Mouse (Mus musculus): ENCODE measurements at regions not wholly inside any gene's neighbourhood (a gene's known extent, or its start where the extent isn't known, plus 50 kb on each side); places are given as distances from the start of the nearest gene placed in this dataset.

DNA sequence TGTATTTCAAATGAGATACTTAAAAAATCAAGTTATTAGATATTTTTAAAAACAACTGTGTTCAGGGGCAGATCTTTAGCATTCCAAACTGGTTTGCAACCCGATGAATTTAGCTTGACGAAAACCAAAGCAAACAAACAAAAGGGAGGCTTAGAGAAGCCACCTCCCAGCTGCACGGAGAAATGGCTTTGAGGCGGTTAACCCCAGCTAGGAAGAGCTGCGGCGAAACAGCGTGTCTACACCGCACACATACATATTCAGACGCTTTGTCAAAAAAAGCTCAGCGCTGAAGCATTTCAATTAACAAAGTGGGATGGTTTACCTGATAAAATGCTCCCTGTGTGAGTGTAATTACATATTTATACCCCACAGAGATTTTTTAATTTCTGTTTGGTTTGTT is 123.0 kb upstream of the Ap5m1 start:
- DNase-seq: no peak
- intact Hi-C loops (cut with DNase I): no loop called here

DNA sequence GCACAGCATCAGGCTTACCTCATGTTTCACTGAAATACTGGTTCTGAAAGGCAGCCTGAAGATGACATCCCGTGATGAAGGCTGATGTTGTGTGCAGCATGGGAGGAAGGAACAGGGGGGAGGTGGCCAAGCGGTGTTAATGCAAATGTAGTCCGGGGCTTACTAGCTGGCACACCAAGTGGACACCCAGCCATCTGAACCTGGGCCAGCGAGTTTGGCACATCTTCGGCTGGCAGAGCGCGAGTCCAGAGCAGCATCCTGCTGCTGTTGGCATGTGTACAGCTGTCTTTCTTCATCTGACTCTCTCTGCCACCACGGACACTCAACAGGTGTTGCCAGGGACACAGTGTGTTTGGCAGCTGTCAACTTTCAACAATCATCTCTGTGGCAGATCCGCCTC is 135.0 kb upstream of the Ap5m1 start:
- intact Hi-C loops (cut with DNase I): no loop called here
- DNase-seq: peak in 1 of 2 experiments; percentile 6

DNA sequence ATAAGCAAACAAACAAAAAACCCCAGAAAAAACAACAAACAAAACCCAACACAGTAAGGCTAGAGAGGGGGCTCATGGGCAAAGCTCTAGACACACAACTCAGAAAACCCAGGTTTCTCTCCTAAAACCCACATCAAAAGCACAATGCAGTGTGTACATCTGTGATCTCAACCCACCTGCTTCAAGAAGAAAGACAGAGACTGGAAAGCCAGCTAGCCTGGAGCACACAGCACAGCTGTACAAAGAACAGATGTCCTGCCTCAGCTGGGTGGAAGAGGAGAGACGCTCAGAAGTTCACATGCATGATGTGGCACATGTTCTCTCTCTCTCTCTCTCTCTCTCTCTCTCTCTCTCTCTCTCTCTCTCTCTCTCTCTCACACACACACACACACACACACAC is 140.0 kb upstream of the Ap5m1 start:
- intact Hi-C loops (cut with DNase I): no loop called here
- DNase-seq: no peak

DNA sequence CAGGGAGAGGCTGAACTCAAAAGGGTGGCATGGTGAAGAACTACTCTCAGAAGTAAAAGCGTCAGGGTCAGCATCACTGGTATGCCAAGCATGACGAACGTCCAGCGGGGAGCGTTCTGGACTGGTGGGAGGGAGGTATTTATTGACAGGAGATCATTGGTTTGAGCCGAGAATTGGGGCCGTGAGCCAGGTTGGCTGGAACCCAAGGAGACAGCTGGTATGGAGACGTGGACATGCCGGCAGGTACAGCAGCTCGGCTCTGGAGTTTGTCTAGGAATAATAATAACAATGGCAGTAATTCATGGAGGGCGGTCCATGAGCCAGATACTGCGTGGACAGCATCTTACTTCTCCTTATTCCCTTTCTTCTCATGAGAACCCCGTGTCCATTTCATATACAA is 156.5 kb upstream of the Ap5m1 start:
- DNase-seq: no peak
- intact Hi-C loops (cut with DNase I): no loop called here

DNA sequence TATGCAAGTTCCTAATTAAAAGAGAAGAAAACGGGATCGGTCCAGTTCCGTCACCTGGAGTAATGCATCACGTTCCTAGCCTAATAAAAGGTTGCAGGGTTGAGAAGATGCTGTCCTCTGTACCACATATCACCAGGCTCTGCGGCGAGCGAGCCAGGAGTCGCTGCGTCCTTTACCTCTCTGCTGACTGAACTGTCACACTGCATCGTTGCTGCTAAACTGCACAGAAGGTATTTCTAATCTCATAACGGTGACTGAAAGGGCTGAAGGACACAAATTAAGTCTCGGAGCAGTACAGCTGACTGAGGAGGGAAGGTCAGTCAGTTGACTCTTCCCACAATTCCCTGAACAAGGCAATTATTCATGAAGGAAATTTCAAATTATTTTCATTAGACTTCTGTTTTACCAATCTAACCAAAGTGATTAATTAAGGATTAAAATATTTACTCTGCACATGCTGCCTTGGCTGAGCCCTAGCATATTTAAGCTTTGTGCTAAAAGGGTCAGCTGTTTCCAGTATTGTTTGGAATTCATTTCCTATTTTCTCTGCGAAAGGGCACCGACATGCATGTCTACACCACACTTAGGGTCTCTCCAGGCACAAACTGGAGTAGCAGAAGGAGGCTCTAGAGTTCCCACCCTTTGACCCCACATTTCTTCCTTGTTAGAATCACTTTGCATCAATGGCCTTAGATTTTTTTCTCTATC is 157.8 kb upstream of the Ap5m1 start:
- DNase-seq: no peak
- intact Hi-C loops (cut with DNase I): no loop called here

DNA sequence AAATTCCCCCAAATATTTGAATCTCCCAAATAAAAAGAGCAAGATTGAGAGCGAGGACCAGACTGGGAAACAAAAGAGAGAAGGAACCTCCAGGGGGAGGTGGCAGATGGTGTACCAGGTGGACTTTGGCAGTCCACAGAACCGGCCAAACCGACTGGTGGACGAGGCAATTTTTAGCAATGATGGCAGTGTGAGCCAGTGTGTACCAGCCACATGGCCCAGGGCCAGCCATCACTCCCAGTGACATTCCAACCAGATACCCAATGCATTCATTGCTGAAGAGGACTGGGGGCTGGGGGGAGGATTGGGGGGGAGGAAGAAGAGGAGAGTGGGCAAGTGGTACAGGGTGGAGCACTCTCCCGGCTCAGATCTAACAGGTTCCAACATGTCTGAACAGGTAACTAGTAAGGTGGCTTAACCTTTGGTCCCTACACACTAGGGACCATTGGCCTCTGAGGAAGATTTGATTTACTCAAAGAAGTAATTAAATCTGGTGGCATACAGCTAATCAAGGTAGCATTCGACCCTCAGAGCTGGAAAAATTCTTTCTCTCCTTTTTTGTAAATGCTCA is 158.4 kb upstream of the Ap5m1 start:
- intact Hi-C loops (cut with DNase I): no loop called here
- DNase-seq: no peak

DNA sequence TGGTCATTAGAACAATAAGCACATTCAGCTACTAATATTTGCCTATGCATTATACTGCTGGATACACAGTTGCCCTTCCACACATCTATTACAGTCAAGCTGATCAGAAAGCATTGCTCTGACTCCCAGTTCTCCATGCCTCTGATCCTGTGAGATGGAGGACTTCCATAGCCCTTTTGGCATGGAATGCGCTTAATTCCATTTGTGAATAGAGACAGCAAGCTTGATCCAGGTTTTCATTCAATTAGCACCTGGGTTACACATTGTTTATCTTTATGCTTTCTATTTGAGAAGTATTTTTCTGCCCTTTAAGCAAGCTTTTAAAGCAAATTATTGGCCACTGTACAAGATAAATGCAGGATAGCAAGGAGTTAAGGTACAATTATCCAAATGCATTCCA is 158.9 kb upstream of the Ap5m1 start:
- no peak for DNase-seq
- intact Hi-C loops (cut with DNase I): no loop called here

DNA sequence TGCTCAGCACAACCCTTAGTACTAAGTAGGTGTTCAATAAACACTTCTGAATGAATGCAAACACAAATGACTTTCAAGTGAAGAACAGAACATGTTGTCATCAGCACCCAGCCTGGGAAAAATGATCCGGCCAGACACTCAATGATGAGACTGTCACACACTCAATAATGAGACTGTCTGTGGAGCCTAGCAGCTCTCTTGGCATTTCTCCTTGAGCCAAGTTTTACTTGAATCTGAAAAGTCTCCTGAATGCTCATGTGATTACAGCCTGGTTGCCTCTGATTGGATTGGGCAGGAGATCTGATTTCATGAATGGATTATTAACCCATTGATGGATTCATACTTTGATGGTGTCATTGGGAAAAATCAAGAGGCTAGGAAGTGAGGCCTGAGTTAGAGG is 161.3 kb upstream of the Ap5m1 start:
- intact Hi-C loops (cut with DNase I): no loop called here
- no peak for DNase-seq

DNA sequence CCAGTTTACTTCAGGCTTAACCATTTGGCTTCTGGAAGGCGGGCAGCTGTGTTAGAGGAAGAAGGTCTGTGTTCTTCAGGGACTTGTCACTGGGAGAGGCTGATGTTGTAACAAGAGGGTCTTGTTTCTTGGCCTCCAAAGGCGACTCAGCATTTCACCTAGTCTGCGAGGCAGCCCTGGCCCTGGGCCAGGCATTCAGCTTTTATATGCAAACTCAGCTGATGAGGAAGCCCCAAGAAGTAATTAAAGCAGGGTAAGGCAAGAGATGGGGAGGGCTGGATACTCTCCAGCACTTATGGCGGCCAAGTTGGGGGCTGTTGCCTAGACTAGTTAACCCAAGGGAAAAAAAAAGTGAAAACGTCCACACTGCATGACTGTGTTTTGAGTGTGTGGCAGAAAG is 162.4 kb upstream of the Ap5m1 start:
- intact Hi-C loops (cut with DNase I): no loop called here
- no peak for DNase-seq

DNA sequence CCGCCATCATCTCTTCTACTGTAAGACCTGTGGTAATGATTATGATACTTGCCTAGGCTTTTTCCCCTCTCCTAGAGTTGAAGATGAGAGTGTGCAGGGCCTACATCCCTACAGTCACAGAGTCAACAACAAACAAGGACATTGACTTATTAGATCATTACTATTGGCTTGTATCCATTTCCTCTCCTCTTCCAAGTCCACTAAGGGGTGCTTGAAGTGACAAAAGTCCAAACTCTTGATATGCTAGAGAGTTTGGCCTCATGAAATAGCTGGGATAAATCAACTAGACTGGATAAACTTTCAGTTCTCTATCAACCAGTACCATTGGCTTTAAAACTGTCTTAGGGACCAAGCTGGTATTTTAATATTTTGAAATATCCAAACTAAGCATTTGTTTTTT is 165.7 kb upstream of the Ap5m1 start:
- DNase-seq: no peak
- intact Hi-C loops (cut with DNase I): no loop called here

DNA sequence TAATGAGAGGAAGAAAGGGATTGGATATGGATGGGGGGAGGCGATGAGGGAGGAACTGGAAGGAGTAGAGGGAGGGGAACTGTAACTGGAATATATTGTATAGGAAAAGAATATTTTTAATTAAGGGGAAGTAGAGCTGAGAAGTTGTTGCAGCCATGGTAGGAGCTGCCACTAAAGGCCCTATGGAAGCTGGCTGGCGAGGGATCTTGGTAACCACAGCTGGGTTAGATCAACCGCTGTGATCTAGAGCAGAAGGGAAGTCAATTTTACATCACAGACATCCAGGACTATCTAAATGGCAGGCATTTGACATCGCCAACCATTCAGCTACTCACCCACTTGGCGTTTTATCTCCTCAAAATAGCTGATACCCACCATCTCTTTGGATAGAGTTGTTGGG is 168.8 kb upstream of the Ap5m1 start:
- intact Hi-C loops (cut with DNase I): no loop called here
- DNase-seq: no peak

DNA sequence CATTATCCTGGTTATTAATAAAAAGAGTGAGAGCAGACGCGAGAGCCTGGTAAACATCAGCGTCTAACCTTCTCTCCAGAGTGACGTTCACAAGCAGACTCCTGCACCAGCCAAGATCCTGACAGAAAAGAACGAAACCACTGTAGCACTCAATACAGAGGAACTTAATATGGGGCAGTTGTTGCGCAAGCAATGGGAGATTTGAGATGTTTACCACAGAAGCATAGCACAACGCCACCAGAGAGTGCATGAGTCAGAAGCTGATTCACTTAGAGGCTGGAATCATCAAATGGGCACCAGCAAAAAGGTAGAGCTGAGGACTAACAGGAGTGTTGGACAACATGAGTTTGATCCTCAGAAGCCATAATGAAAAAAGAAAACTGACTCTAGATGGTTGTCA is 169.7 kb upstream of the Ap5m1 start:
- intact Hi-C loops (cut with DNase I): no loop called here
- peak in 1 of 2 experiments; percentile 4 for DNase-seq

DNA sequence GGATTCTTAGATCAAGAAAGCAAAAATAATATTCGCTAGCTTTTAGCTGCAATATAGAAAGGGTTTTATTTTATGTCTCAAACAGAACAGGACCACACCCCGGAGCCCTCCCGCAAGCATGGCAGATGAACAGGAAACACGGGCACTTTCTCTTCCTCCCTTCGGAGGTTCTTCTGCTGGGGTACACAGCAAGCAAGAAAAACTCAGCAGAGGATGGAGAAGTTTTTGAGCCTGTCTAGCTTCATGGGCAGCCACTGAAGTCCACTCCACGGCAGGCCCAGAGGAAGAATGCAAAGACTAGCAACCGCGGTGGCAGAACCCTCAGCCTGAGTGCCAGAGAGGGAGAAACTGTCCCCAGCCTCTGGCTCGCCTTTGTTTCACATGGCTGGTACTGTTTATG is 174.7 kb upstream of the Ap5m1 start:
- intact Hi-C loops (cut with DNase I): no loop called here
- DNase-seq: no peak

DNA sequence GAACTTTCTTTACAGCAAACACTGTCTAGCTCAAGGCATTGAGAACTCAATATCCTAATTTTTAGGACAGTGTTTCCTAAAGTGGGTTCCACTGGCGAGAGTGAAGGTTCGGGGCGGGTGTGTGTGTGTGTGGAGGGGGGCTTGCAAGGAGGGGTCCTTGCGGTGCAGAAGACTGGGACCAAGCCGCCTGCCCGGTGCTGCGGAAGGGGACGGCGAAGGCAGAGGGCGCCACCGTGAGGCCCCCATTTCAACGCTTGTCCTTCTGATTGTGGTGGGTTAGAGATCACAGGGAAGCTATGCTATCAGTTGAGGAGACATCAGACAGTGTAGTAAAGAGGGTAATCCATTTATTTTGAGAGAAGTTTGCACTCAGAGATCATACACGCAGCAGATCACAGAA is 176.9 kb upstream of the Ap5m1 start:
- intact Hi-C loops (cut with DNase I): no loop called here
- peak in 1 of 2 experiments; percentile 2 for DNase-seq

DNA sequence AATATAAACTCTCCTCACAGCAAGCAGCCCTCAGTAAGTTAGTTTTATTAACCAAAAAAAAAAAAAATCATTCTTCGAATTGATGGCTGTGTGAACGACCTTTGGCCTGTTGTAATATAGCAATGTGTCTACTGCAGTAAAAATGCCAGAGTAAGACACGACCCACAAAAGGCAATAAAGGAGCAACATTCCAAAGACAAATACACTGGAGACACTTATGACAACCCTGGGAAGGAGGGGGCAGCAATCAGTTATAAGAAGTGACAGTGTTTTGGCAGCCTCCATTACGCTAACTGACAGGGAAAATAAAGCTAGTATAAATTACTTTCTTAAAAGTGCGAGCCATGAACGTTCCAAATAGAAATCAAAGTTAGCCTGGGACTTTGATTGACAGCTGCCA is 185.9 kb upstream of the Ap5m1 start:
- intact Hi-C loops (cut with DNase I): no loop called here
- DNase-seq: no peak

DNA sequence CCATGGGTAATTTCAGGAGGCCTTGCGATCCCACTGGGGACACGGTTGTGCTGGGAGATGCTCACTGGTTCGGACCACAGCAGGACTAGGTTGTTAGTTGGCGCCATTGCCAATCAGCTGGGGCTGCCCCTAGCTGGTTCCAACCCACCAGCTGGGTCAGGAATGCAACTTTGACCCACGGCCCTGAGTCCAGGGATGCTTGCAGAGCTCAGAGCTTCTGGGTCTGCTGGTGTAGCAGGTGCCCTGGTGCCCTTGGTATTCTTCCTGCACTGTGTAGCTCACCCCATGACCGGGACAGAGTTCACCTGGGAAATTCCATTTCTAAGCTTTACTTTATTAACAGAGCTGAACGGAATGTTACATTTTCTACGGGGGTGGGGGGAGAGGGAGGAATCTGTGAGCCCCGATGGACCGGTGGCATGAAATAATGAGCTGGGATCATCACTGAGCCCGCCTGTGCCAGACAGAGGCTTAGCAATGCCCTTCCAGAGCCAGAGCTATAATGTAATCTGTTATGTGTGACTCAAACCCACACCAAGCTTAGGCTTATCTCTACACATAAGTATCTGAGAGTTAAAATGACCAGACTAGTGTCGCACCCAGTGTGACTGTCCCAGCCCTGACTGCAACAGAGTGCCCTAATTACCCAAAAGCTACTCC is 187.8 kb upstream of the Ap5m1 start:
- no peak for DNase-seq
- intact Hi-C loops (cut with DNase I): no loop called here

DNA sequence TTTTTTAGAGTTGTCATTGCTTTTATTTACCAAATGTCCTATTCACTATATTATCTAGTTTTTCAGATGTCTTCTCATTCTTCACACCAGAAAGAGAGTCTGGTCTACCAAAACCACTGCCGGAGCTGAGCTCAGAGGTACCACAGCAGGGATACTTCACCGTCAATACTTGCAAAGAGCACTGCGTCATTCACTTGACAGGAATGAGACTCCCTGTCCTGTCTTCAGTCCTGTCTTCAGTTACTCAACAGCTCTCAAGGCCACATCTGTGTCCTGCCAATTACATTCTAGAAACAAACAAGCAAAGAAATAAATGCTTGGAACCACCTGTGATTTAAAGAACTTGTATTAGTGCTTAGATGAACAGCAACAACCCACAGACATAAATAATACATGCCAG is 194.6 kb upstream of the Ap5m1 start:
- DNase-seq: no peak

DNA sequence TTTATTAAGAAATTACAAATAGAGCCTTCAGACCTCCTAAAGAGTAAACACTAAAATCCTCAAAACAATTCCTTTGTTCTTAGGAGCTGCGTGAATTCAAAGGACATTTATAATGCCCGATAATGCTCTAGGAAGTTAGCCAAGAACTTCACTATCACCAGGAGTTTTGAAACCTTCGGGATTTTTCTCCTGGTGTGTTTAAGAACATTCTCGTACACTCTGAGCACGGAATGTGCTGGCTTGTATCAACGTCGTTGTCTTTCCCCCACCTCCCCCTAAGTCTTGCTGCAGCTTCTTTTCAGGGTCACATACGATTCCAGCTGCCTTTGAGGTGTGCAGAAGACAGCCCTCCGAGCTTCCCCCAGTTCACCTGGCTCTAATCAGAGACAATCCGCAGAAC is 195.9 kb upstream of the Ap5m1 start:
- intact Hi-C loops (cut with DNase I): no loop called here
- no peak for DNase-seq

More for the DNA sequence above, 194.6 kb upstream of the Ap5m1 start:
- intact Hi-C loops (cut with DNase I): no loop called here

DNA sequence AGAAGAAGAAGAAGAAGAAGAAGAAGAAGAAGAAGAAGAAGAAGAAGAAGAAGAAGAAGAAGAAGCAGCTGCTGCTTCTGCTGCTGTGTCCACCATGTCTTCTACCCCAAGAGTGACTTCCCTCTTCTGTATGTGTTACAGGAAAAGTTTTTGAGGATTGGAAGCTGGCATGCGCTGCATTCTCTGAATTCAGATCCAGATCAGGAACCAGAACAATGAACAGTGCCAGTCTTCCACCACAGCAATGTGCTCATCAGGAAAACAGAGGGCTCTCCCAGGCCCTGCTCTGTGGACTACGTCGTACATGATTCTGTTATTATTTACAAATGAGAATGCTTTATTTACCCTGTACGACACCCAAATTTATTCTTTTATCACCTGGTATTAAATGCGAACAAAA is 181.8 kb upstream of the Otx2 start:
- intact Hi-C loops (cut with DNase I): no loop called here
- DNase-seq: no peak

DNA sequence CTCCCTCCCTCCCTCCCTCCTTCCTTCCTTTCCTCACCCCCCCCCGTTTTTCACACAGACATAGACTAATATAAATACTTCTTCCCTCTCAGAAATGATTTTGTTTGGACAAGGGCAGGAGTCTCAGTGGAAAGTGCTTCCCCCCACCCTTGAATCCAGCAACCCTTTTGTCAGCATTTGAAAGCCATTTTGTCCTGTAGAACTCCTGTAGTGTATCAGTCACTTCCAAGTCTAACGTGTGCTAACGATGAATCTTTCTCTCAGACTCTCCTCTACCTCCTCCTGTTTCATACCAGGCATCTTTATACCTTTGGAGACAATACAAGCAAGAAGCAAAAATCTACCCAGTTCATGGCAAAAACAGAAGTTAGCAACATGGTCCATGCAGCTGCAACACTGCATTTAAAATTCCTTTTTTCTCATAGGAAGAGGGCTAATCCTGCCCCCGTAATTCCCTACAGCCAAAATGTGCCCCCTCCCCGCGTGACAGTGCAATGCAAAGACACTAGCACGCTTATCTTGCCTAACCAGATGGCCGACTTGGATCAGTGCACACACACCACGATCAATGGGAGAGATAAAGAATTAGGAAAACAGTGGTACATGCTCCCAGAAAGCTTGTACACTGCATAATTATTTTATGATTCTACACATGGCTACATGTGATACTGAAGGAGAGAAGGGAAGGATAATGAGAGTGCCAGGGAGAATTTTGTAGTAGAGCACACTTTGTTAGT is 180.7 kb upstream of the Otx2 start:
- no peak for DNase-seq
- intact Hi-C loops (cut with DNase I): no loop called here

DNA sequence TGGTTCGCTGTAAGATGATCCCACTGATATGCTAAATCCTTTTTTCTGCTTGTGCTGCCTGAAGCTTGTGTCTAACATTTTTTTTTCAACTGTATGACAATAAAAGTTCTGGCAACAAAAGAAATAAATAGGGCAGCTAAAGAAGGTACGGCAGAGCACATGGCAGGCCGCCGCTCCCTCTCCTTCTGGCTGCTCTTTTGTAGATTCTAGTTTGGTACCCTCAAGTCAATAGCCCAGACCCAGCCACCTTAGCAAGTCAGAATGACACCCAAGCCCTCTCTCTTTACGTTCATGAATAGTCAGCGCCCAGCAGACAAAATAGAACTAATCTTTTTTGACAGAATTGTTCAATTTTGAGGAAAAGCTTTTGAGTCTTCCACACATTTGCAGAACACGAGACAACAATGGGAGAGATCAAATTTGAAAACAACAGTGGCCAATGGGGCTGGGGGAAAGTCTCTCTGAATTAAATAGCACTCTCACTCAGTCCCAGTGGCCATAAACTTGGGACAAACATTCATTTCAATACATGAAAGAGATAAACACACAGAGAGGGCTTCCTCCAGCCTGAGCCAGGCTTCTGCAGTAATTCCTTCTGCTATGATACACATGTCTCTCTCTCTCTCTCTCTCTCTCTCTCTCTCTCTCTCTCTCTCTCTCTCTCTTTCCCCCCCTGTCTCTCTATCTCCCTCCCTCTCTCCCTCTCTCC is 180.0 kb upstream of the Otx2 start:
- DNase-seq: no peak
- intact Hi-C loops (cut with DNase I): no loop called here

All from heart, postnatal 10 days (tissue).